Mouse (Mus musculus) CH12.LX (cell line): ENCODE measurements around the gene Denr. TPM values are rescaled to one million over a fixed set of nuclear protein-coding genes. Genes with fewer than 3 reads are reported as not detected.

Experiments
- DNase-seq: peaks from one replicate; pipeline ENCODE4 v3.0.0-alpha.2; 2013; ENCODE audit errors: extremely low read depth
- H3K27ac ChIP-seq: 2 replicates; pipeline ENCODE4 v1.5.1; 2012; ENCODE audit warnings: low read depth, mild to moderate bottlenecking, control low read depth, moderate library complexity; ENCODE audit not compliant: insufficient read depth
- H3K27me3 ChIP-seq: replicated peaks from 2 replicates; pipeline ENCODE3; 2012; ENCODE audit warnings: inconsistent platforms
- H3K36me3 ChIP-seq, 2 experiments: replicated peaks in 1 of 2; 2 replicates each; pipeline versions ENCODE3 to v1.6.1; 2012; ENCODE audit warnings: inconsistent platforms in 1 of 2, low read length in 1 of 2, mild to moderate bottlenecking in 1 of 2, mixed read lengths in 1 of 2, moderate library complexity in 1 of 2; ENCODE audit not compliant: control insufficient read depth in 1 of 2, insufficient read depth in 1 of 2
- H3K4me1 ChIP-seq, 2 experiments: 2 replicates each; pipeline ENCODE4 v1.6.1; 2012; ENCODE audit warnings: inconsistent platforms in 1 of 2, moderate library complexity in 1 of 2; ENCODE audit not compliant: insufficient read depth in 2 of 2, control insufficient read depth in 1 of 2
- H3K4me2 ChIP-seq: 2 replicates; pipeline ENCODE4 v1.6.1; 2012; ENCODE audit warnings: low read depth, mild to moderate bottlenecking, control low read depth; ENCODE audit not compliant: poor library complexity, insufficient read depth, severe bottlenecking
- H3K4me3 ChIP-seq, 3 experiments: fragments of 150-350 bp in 1 of 3; sonication (generic) in 1 of 3; replicated peaks in 1 of 3; 2 replicates each; pipeline versions ENCODE3 to v1.5.1; 2011 to 2012; ENCODE audit warnings: low read depth in 2 of 3, low read length in 2 of 3, mild to moderate bottlenecking in 2 of 3, moderate library complexity in 2 of 3, control low read depth in 1 of 3, improper control_type of control experiment in 1 of 3, inconsistent platforms in 1 of 3, mixed read lengths in 1 of 3; ENCODE audit not compliant: poor library complexity in 1 of 3
- H3K79me2 ChIP-seq: replicated peaks from 2 replicates; pipeline ENCODE4 v1.6.1; 2012; ENCODE audit warnings: mild to moderate bottlenecking, moderate library complexity; ENCODE audit not compliant: control insufficient read depth, poor library complexity, insufficient read depth, severe bottlenecking; ENCODE audit errors: extremely low read depth
- H3K9ac ChIP-seq: 2 replicates; pipeline ENCODE4 v1.6.1; 2012; ENCODE audit warnings: low read depth, mild to moderate bottlenecking, control low read depth, moderate library complexity; ENCODE audit not compliant: insufficient read depth
- H3K9me3 ChIP-seq: replicated peaks from 2 replicates; pipeline ENCODE3; 2012; ENCODE audit warnings: low read length, inconsistent platforms, mixed read lengths
- CTCF ChIP-seq, 2 experiments: IDR thresholded peaks in 1 of 2; conservative IDR thresholded peaks in 1 of 2; 2 replicates each; pipeline ENCODE4 v1.5.1; 2011 to 2012; ENCODE audit warnings: low read depth in 2 of 2, low read length in 2 of 2, improper control_type of control experiment in 1 of 2, inconsistent platforms in 1 of 2, mild to moderate bottlenecking in 1 of 2, moderate library complexity in 1 of 2
- E2F4 ChIP-seq: IDR thresholded peaks from 2 replicates; pipeline ENCODE4 v1.6.1; 2011; ENCODE audit warnings: low read depth, low read length, improper control_type of control experiment; ENCODE audit not compliant: insufficient replicate concordance
- ELF1 ChIP-seq: IDR thresholded peaks from 2 replicates; pipeline ENCODE4 v1.6.1; 2014; ENCODE audit warnings: low read depth, mild to moderate bottlenecking, inconsistent platforms, low read length, improper control_type of control experiment
- ETS1 ChIP-seq: conservative IDR thresholded peaks from 2 replicates; pipeline ENCODE4 v1.6.1; 2012; ENCODE audit warnings: low read depth, mild to moderate bottlenecking, inconsistent platforms, low read length, improper control_type of control experiment, moderate library complexity
- MXI1 ChIP-seq: IDR thresholded peaks from 2 replicates; pipeline ENCODE4 v1.6.1; 2011; ENCODE audit warnings: mild to moderate bottlenecking, low read depth, low read length, improper control_type of control experiment
- MYC ChIP-seq: IDR thresholded peaks from 2 replicates; pipeline ENCODE4 v1.6.1; 2011; ENCODE audit warnings: low read depth, mild to moderate bottlenecking, improper control_type of control experiment, low read length
- NELFE ChIP-seq: IDR thresholded peaks from 2 replicates; pipeline ENCODE4 v1.6.1; 2011; ENCODE audit warnings: low read depth, low read length, improper control_type of control experiment
- NRF1 ChIP-seq: IDR thresholded peaks from 2 replicates; pipeline ENCODE4 v1.6.1; 2014; ENCODE audit warnings: low read depth, mild to moderate bottlenecking, inconsistent platforms, low read length, improper control_type of control experiment, moderate library complexity
- PAX5 ChIP-seq: IDR thresholded peaks from 2 replicates; pipeline ENCODE4 v1.6.1; 2012; ENCODE audit warnings: low read length, inconsistent platforms, mixed read lengths
- SIN3A ChIP-seq: IDR thresholded peaks from 2 replicates; pipeline ENCODE4 v1.6.1; 2012; ENCODE audit warnings: low read length, improper control_type of control experiment, inconsistent platforms
- TBP ChIP-seq: conservative IDR thresholded peaks from 2 replicates; pipeline ENCODE4 v1.6.1; 2011; ENCODE audit warnings: low read depth, low read length, improper control_type of control experiment
- UBTF ChIP-seq: IDR thresholded peaks from 2 replicates; pipeline ENCODE4 v1.6.1; 2012; ENCODE audit warnings: low read depth, mild to moderate bottlenecking, inconsistent platforms, low read length, improper control_type of control experiment, moderate library complexity
- ZMIZ1 ChIP-seq: IDR thresholded peaks from 2 replicates; pipeline ENCODE4 v1.6.1; 2012; ENCODE audit warnings: low read depth, mild to moderate bottlenecking, inconsistent platforms, low read length, improper control_type of control experiment
- dilution Hi-C: fragments of 300-500 bp; cut with MboI; formaldehyde crosslinking; loops from 2 replicates; pipeline ENCODE4 v1.14.3; 2020; ENCODE audit warnings: low sequenced_read_pairs; ENCODE audit not compliant: extremely low pct_unique_long_range_greater_than_20kb, extremely low pct_ligation_motif_present
- in situ Hi-C: fragments of 300-500 bp; cut with MboI; formaldehyde crosslinking; loops from 3 replicates; pipeline ENCODE4 v1.14.3; 2019; ENCODE audit warnings: low sequenced_read_pairs, low pct_ligation_motif_present, low pct_unique_long_range_greater_than_20kb, mixed read lengths
- polyA plus RNA-seq: library from polyadenylated mRNA; unstranded; fragments of >175 nt; gene quantifications from 2 replicates; pipeline ENCODE4 v1.2.1, GENCODE M21; 2012; ENCODE audit warnings: low read depth; ENCODE audit not compliant: insufficient read length
- total RNA-seq, 2 experiments: library from RNA; depleted of rRNA; stranded (reverse); fragments of 300-350 nt in 1 of 2; fragments of >200 nt in 1 of 2; gene quantifications; 2 replicates each; pipeline ENCODE4 v1.2.3; 2012 to 2014

The Denr gene
- total and polyA plus RNA-seq, 3 experiments = 80.9 to 423 (median 128) TPM

- TF ChIP-seq UBTF = peak; percentile 72; the same call in 1 of the 2 replicates
- peak; percentile 95 for TF ChIP-seq NRF1
- peak; percentile 66 for TF ChIP-seq ELF1
- TF ChIP-seq NELFE = peak; percentile 97
- peak; percentile 97 for TF ChIP-seq ZMIZ1
- no peak for TF ChIP-seq PAX5
- TF ChIP-seq MYC = 0 out of 2 replicates have a peak, but pooled peaks have one; percentile 63
- 0 out of 2 replicates have a peak, but pooled peaks have one; percentile 49 for TF ChIP-seq TBP
- TF ChIP-seq MXI1 = peak; percentile 84; the same call in 1 of the 2 replicates
These were observed 23.6 kb downstream of the Denr start, which contains the start of gene Ccdc62 (continued) for GRCm38 (mm10) chr5:123930508-123930989.

GRCm38 (mm10) chr5:123931131-123931530, 24.2 kb downstream of the Denr start:
- H3K4me2 ChIP-seq = peak overlapping the region; percentile 57
- TF ChIP-seq ELF1 = no peak
- TF ChIP-seq ETS1 = no peak
- peaks cover 2 to 11% of the 10 kb centered on the region in 2 experiments; a peak in 2 of 4 replicates for H3K4me1 ChIP-seq
- H3K9me3 ChIP-seq = peaks cover 2% of the 10 kb centered on the region
- dilution Hi-C loops = no loop called here
- H3K79me2 ChIP-seq = no peaks in the 10 kb centered on the region
- DNase-seq = no peak
- peak overlapping the region; percentile 76 to 85 (median 77) for H3K4me3 ChIP-seq
- peak overlapping the region; percentile 86 for H3K9ac ChIP-seq
- H3K27me3 ChIP-seq = no peaks in the 10 kb centered on the region
- H3K36me3 ChIP-seq = peaks cover 25 to 35% of the 10 kb centered on the region in 2 experiments
- H3K27ac ChIP-seq = no peak overlapping the region
- in situ Hi-C loops = no loop called here

GRCm38 (mm10) chr5:123932927-123933326, 26.0 kb downstream of the Denr start:
- Histone ChIP-seq H3K9ac (no peak overlapping the region), H3K4me1 (peaks cover 2 to 20% of the 10 kb centered on the region in 2 experiments; a peak in 2 of 4 replicates), H3K36me3 (peaks cover 8 to 19% of the 10 kb centered on the region in 2 experiments), H3K9me3 (peaks cover 2% of the 10 kb centered on the region), H3K27me3 (no peaks in the 10 kb centered on the region), H3K4me2 (no peak overlapping the region), H3K27ac (no peak overlapping the region), H3K79me2 (no peaks in the 10 kb centered on the region), H3K4me3 (no peak overlapping the region)
- dilution Hi-C loops = no loop called here
- TF ChIP-seq E2F4 = no peak
- TF ChIP-seq CTCF (conservative IDR thresholded peaks at IDR 0.05 in 1 of 2, IDR thresholded peaks at IDR 0.05 in 1 of 2; ENCODE audit: low read depth in 2 of 2, low read length in 2 of 2) = peak in 1 of 2 experiments; percentile 24; a peak in 2 of 4 replicates
- TF ChIP-seq SIN3A = no peak
- no peak for DNase-seq
- in situ Hi-C loops = no loop called here
